Mouse (Mus musculus): ENCODE results near the gene Tmem259.
A peak's percentile ranks its signal among the peaks of the same experiment; 100 is the strongest.

The Tmem259 gene

GRCm38 (mm10) chr10:80015583-80015982 lies 31.5 kb upstream of the Tmem259 start:
- DNase-seq: no peak

GRCm38 (mm10) chr10:80014484-80015290 lies 30.6 kb upstream of the Tmem259 start:
- no peak for DNase-seq

GRCm38 (mm10) chr10:80013609-80014008 lies 29.5 kb upstream of the Tmem259 start:
- no peak for DNase-seq

- no peak for DNase-seq
These were observed 27.6 kb upstream of the Tmem259 start for GRCm38 (mm10) chr10:80011740-80012139.

GRCm38 (mm10) chr10:80004233-80004705 lies 20.1 kb upstream of the Tmem259 start:
- no peak for DNase-seq

GRCm38 (mm10) chr10:80003374-80004232 lies 19.5 kb upstream of the Tmem259 start:
- no peak for DNase-seq

- DNase-seq: no peak
These were observed 18.7 kb upstream of the Tmem259 start for GRCm38 (mm10) chr10:80002829-80003228.

- DNase-seq: no peak
These were observed 17.8 kb upstream of the Tmem259 start for GRCm38 (mm10) chr10:80001945-80002344.

- no peak for DNase-seq
These were observed 13.7 kb upstream of the Tmem259 start for GRCm38 (mm10) chr10:79997819-79998218.

GRCm38 (mm10) chr10:79997034-79997760 lies 13.1 kb upstream of the Tmem259 start:
- DNase-seq: peak; percentile 73

GRCm38 (mm10) chr10:79996272-79997033 lies 12.3 kb upstream of the Tmem259 start, which contains the start of gene Abca7:
Gene Abca7 (plus strand): TSS chr10:79996494.
- peak; percentile 97 for DNase-seq

- DNase-seq: no peak
These were observed 11.5 kb upstream of the Tmem259 start for GRCm38 (mm10) chr10:79995636-79996035.

- peak; percentile 53 for DNase-seq
These were observed 10.4 kb upstream of the Tmem259 start for GRCm38 (mm10) chr10:79994397-79995115.

GRCm38 (mm10) chr10:79991548-79991947 lies 7.4 kb upstream of the Tmem259 start:
- DNase-seq: no peak

GRCm38 (mm10) chr10:79991099-79991498 lies 7.0 kb upstream of the Tmem259 start:
- DNase-seq: no peak

GRCm38 (mm10) chr10:79989870-79990269 lies 5.7 kb upstream of the Tmem259 start:
- no peak for DNase-seq

GRCm38 (mm10) chr10:79989272-79989786 lies 5.2 kb upstream of the Tmem259 start:
- no peak for DNase-seq

GRCm38 (mm10) chr10:79988506-79989271 lies 4.6 kb upstream of the Tmem259 start, which contains the start of gene Cnn2:
Gene Cnn2 (plus strand): TSS chr10:79988584.
- DNase-seq: no peak

- no peak for DNase-seq
These were observed 3.8 kb upstream of the Tmem259 start for GRCm38 (mm10) chr10:79987771-79988505.

GRCm38 (mm10) chr10:79986963-79987362 lies 2.8 kb upstream of the Tmem259 start:
- peak; percentile 92 for DNase-seq

Measured in right cerebral cortex, postnatal 14 days (tissue).